Mouse (Mus musculus): ENCODE results near the gene Cdh20. TPM values are rescaled to one million over a fixed set of nuclear protein-coding genes. Genes with fewer than 3 reads are reported as not detected.
A peak's percentile ranks its signal among the peaks of the same experiment; 100 is the strongest.

The Cdh20 gene
- polyA plus RNA-seq (2015; fragmentation: Nextera tagmentation; extraction: Ambion mirVana), result not detected in 2 replicates

GRCm38 (mm10) chr1:104768371-104769249, at the start of gene Cdh20:
Cdh20 (plus strand) TSS chr1:104768529.
- H3K36me3 ChIP-seq (replicated peaks; ENCODE audit: insufficient read depth, low read length), result no peaks in the 10 kb centered on the region
- peaks cover 17% of the 10 kb centered on the region for H3K27me3 ChIP-seq (ENCODE audit: insufficient read depth, low read length)
- TF ChIP-seq EP300 (IDR thresholded peaks at IDR 0.05; ENCODE audit: low read depth), result no peak
- H3K4me2 ChIP-seq (ENCODE audit: low read depth, low read length), result peak within 1 kb of the TSS; percentile 35
- no peak for ATAC-seq
- no peak for DNase-seq
- no peak within 1 kb of the TSS for H3K4me3 ChIP-seq (ENCODE audit: low read depth, low read length)
- 0 out of 2 replicates have a peak, but pooled peaks cover 2% of the 10 kb centered on the region for H3K4me1 ChIP-seq (ENCODE audit: insufficient read depth)
- WGBS (ENCODE audit: insufficient replicate concordance), result 1% methylated on average over 45 of the region's 46 CpGs
- no peak within 1 kb of the TSS for H3K9ac ChIP-seq (replicated peaks)
- no peaks in the 10 kb centered on the region for H3K9me3 ChIP-seq (ENCODE audit: low read length)
- H3K27ac ChIP-seq (ENCODE audit: low read depth), result no peak within 1 kb of the TSS

GRCm38 (mm10) chr1:104746816-104747215, 21.5 kb upstream of the Cdh20 start:
- no peaks in the 10 kb centered on the region for H3K9me3 ChIP-seq (ENCODE audit: low read length)
- no peaks in the 10 kb centered on the region for H3K36me3 ChIP-seq (replicated peaks; ENCODE audit: insufficient read depth, low read length)
- WGBS (ENCODE audit: insufficient replicate concordance), result 12% methylated on average over 1 of the region's 1 CpGs
- no peak overlapping the region for H3K4me2 ChIP-seq (ENCODE audit: low read depth, low read length)
- no peaks in the 10 kb centered on the region for H3K4me1 ChIP-seq (ENCODE audit: insufficient read depth)
- DNase-seq (no peak), ATAC-seq (no peak)
- no peak overlapping the region for H3K9ac ChIP-seq (replicated peaks)
- no peak overlapping the region for H3K27ac ChIP-seq (ENCODE audit: low read depth)
- TF ChIP-seq CTCF (IDR thresholded peaks at IDR 0.05; ENCODE audit: low read depth), result no peak
- TF ChIP-seq EP300 (IDR thresholded peaks at IDR 0.05; ENCODE audit: low read depth), result no peak
- no peaks in the 10 kb centered on the region for H3K27me3 ChIP-seq (ENCODE audit: insufficient read depth, low read length)
- H3K4me3 ChIP-seq (ENCODE audit: low read depth, low read length), result no peak overlapping the region

GRCm38 (mm10) chr1:104747438-104747837, 20.9 kb upstream of the Cdh20 start:
- no peak overlapping the region for H3K4me3 ChIP-seq (ENCODE audit: low read depth, low read length)
- no peaks in the 10 kb centered on the region for H3K9me3 ChIP-seq (ENCODE audit: low read length)
- no peak overlapping the region for H3K4me2 ChIP-seq (ENCODE audit: low read depth, low read length)
- no peak overlapping the region for H3K9ac ChIP-seq (replicated peaks)
- WGBS (ENCODE audit: insufficient replicate concordance), result 65% methylated on average over 4 of the region's 4 CpGs
- H3K27ac ChIP-seq (ENCODE audit: low read depth), result no peak overlapping the region
- H3K4me1 ChIP-seq (ENCODE audit: insufficient read depth), result no peaks in the 10 kb centered on the region
- TF ChIP-seq CTCF (IDR thresholded peaks at IDR 0.05; ENCODE audit: low read depth) (no peak), EP300 (IDR thresholded peaks at IDR 0.05; ENCODE audit: low read depth) (no peak)
- H3K36me3 ChIP-seq (replicated peaks; ENCODE audit: insufficient read depth, low read length), result no peaks in the 10 kb centered on the region
- no peak for ATAC-seq
- H3K27me3 ChIP-seq (ENCODE audit: insufficient read depth, low read length), result no peaks in the 10 kb centered on the region
- no peak for DNase-seq

GRCm38 (mm10) chr1:104754483-104754882, 13.8 kb upstream of the Cdh20 start:
- Histone ChIP-seq H3K4me2 (ENCODE audit: low read depth, low read length) (no peak overlapping the region), H3K27me3 (ENCODE audit: insufficient read depth, low read length) (no peaks in the 10 kb centered on the region), H3K9me3 (ENCODE audit: low read length) (no peaks in the 10 kb centered on the region), H3K36me3 (replicated peaks; ENCODE audit: insufficient read depth, low read length) (no peaks in the 10 kb centered on the region), H3K4me1 (ENCODE audit: insufficient read depth) (no peaks in the 10 kb centered on the region), H3K27ac (ENCODE audit: low read depth) (no peak overlapping the region), H3K4me3 (ENCODE audit: low read depth, low read length) (no peak overlapping the region), H3K9ac (replicated peaks) (no peak overlapping the region)
- no peak for TF ChIP-seq CTCF (IDR thresholded peaks at IDR 0.05; ENCODE audit: low read depth)
- TF ChIP-seq EP300 (IDR thresholded peaks at IDR 0.05; ENCODE audit: low read depth), result no peak
- ATAC-seq (no peak), DNase-seq (no peak)
- WGBS (ENCODE audit: insufficient replicate concordance), result 58% methylated on average over 8 of the region's 8 CpGs

- H3K4me3 ChIP-seq (ENCODE audit: low read depth, low read length), result no peak overlapping the region
- no peaks in the 10 kb centered on the region for H3K36me3 ChIP-seq (replicated peaks; ENCODE audit: insufficient read depth, low read length)
- H3K27ac ChIP-seq (ENCODE audit: low read depth), result no peak overlapping the region
- 27% methylated on average over 4 of the region's 4 CpGs for WGBS (ENCODE audit: insufficient replicate concordance)
- no peak overlapping the region for H3K9ac ChIP-seq (replicated peaks)
- TF ChIP-seq CTCF (IDR thresholded peaks at IDR 0.05; ENCODE audit: low read depth) (no peak), EP300 (IDR thresholded peaks at IDR 0.05; ENCODE audit: low read depth) (no peak)
- ATAC-seq (no peak), DNase-seq (no peak)
- no peaks in the 10 kb centered on the region for H3K4me1 ChIP-seq (ENCODE audit: insufficient read depth)
- no peak overlapping the region for H3K4me2 ChIP-seq (ENCODE audit: low read depth, low read length)
- H3K9me3 ChIP-seq (ENCODE audit: low read length), result no peaks in the 10 kb centered on the region
- no peaks in the 10 kb centered on the region for H3K27me3 ChIP-seq (ENCODE audit: insufficient read depth, low read length)
Measured at GRCm38 (mm10) chr1:104755896-104756295, 12.4 kb upstream of the Cdh20 start.

- no peaks in the 10 kb centered on the region for H3K9me3 ChIP-seq (ENCODE audit: low read length)
- TF ChIP-seq CTCF (IDR thresholded peaks at IDR 0.05; ENCODE audit: low read depth), result no peak
- TF ChIP-seq EP300 (IDR thresholded peaks at IDR 0.05; ENCODE audit: low read depth), result no peak
- H3K4me2 ChIP-seq (ENCODE audit: low read depth, low read length), result peak overlapping the region; percentile 35; the same call in 1 of the 2 replicates
- no peaks in the 10 kb centered on the region for H3K36me3 ChIP-seq (replicated peaks; ENCODE audit: insufficient read depth, low read length)
- H3K9ac ChIP-seq (replicated peaks), result no peak overlapping the region
- no peak overlapping the region for H3K27ac ChIP-seq (ENCODE audit: low read depth)
- WGBS (ENCODE audit: insufficient replicate concordance), result under 1% methylated on average over 12 of the region's 12 CpGs
- H3K4me1 ChIP-seq (ENCODE audit: insufficient read depth), result 0 out of 2 replicates have a peak, but pooled peaks cover 2% of the 10 kb centered on the region
- no peak for ATAC-seq
- H3K27me3 ChIP-seq (ENCODE audit: insufficient read depth, low read length), result peaks cover 17% of the 10 kb centered on the region
- DNase-seq, result no peak
- H3K4me3 ChIP-seq (ENCODE audit: low read depth, low read length), result no peak overlapping the region
Measured at GRCm38 (mm10) chr1:104769250-104769607, 900 bp downstream of the Cdh20 start.
